Mouse (Mus musculus) embryonic fibroblast, embryonic 13.5 days (primary cell): ENCODE measurements around the gene Rrnad1. TPM values are rescaled to one million over a fixed set of nuclear protein-coding genes. Genes with fewer than 3 reads are reported as not detected.
"Not testable (repeated sequence)": the region's sequence is repeated elsewhere in the genome, so short reads cannot be mapped to it uniquely, and the experiment has no call there.

ENCODE experiments used
- H3K27ac ChIP-seq: 2 replicates; pipeline ENCODE4 v1.5.1; 2012; ENCODE audit warnings: low read length, control low read depth, inconsistent platforms; ENCODE audit not compliant: insufficient read depth
- H3K4me1 ChIP-seq: 2 replicates; pipeline ENCODE4 v1.6.1; 2011; ENCODE audit warnings: low read length; ENCODE audit not compliant: control insufficient read depth, insufficient read depth
- H3K4me3 ChIP-seq: 2 replicates; pipeline ENCODE4 v1.5.1; 2011; ENCODE audit warnings: mild to moderate bottlenecking, control low read depth, low read length; ENCODE audit not compliant: insufficient read depth
- CTCF ChIP-seq: IDR thresholded peaks from 2 replicates; pipeline ENCODE4 v1.5.1; 2011; ENCODE audit warnings: mild to moderate bottlenecking, control low read depth, low read length, moderate library complexity, borderline replicate concordance; ENCODE audit not compliant: insufficient read depth
- POLR2A ChIP-seq: IDR thresholded peaks from 2 replicates; pipeline ENCODE4 v1.6.1; 2011; ENCODE audit warnings: low read depth, mild to moderate bottlenecking, control low read depth, low read length, moderate library complexity
- polyA plus RNA-seq: library from polyadenylated mRNA; stranded (reverse); fragments of >200 nt; gene quantifications from 2 replicates; pipeline ENCODE4 v1.2.4, GENCODE M21; 2011; ENCODE audit warnings: low read depth; ENCODE audit not compliant: missing spikeins, insufficient read length

Rrnad1 gene
- polyA plus RNA-seq, 1 experiment, result 12.0 TPM

- H3K4me1 ChIP-seq, result no peaks in the 10 kb centered on the region
- H3K4me3 ChIP-seq, result no peak overlapping the region
- TF ChIP-seq CTCF, result no peak
- no peak for TF ChIP-seq POLR2A
- no peak overlapping the region for H3K27ac ChIP-seq
These were observed 37.1 kb downstream of the Rrnad1 start for GRCm38 (mm10) chr3:87893367-87893905.

- Histone ChIP-seq H3K4me3 (no peak overlapping the region), H3K27ac (no peak overlapping the region), H3K4me1 (no peaks in the 10 kb centered on the region)
- TF ChIP-seq CTCF (no peak), POLR2A (no peak)
These were observed 39.0 kb downstream of the Rrnad1 start for GRCm38 (mm10) chr3:87891481-87891880.

- H3K4me3 ChIP-seq, H3K27ac ChIP-seq, H3K4me1 ChIP-seq: not testable (repeated sequence)
These were observed 43.1 kb downstream of the Rrnad1 start for GRCm38 (mm10) chr3:87887400-87887799.

- no peak for TF ChIP-seq CTCF
- TF ChIP-seq POLR2A, result no peak
- H3K27ac ChIP-seq, result no peak overlapping the region
- no peaks in the 10 kb centered on the region for H3K4me1 ChIP-seq
- H3K4me3 ChIP-seq, result no peak overlapping the region
These were observed 44.1 kb downstream of the Rrnad1 start for GRCm38 (mm10) chr3:87886416-87886815.

- H3K4me3 ChIP-seq, result peak overlapping the region; percentile 41
- TF ChIP-seq POLR2A (no peak), CTCF (no peak)
- H3K27ac ChIP-seq, result no peak overlapping the region
- H3K4me1 ChIP-seq, result no peaks in the 10 kb centered on the region
These were observed 44.5 kb downstream of the Rrnad1 start for GRCm38 (mm10) chr3:87886004-87886365.

- TF ChIP-seq CTCF (no peak), POLR2A (peak; percentile 67)
- Histone ChIP-seq H3K4me1 (no peaks in the 10 kb centered on the region), H3K4me3 (peak within 1 kb of the TSS; percentile 84), H3K27ac (peak within 1 kb of the TSS; percentile 58)
These were observed 45.1 kb downstream of the Rrnad1 start, which contains the start of gene Prcc for GRCm38 (mm10) chr3:87885281-87886003. Prcc (minus strand) TSS chr3:87885608.

- no peaks in the 10 kb centered on the region for H3K4me1 ChIP-seq
- TF ChIP-seq CTCF (no peak), POLR2A (peak; percentile 47)
- peak overlapping the region; percentile 58; the same call in 1 of the 2 replicates for H3K27ac ChIP-seq
- peak overlapping the region; percentile 84 for H3K4me3 ChIP-seq
These were observed 45.7 kb downstream of the Rrnad1 start for GRCm38 (mm10) chr3:87884708-87885251.

GRCm38 (mm10) chr3:87884291-87884690 is 46.2 kb downstream of the Rrnad1 start:
- TF ChIP-seq POLR2A (no peak), CTCF (no peak)
- Histone ChIP-seq H3K4me3 (peak overlapping the region; percentile 84), H3K27ac (no peak overlapping the region), H3K4me1 (no peaks in the 10 kb centered on the region)

GRCm38 (mm10) chr3:87877730-87878129 is 52.8 kb downstream of the Rrnad1 start:
- Histone ChIP-seq H3K4me3 (no peak overlapping the region), H3K27ac (no peak overlapping the region), H3K4me1 (no peaks in the 10 kb centered on the region)
- TF ChIP-seq CTCF, result no peak
- TF ChIP-seq POLR2A, result no peak

Other genes with a start within 250 kb of the Rrnad1 start
- 1.1 and 1.2 TPM in 2 replicates for gene Lrrc71, start 182.1 kb downstream of the Rrnad1 start, polyA plus RNA-seq
- not detected in 2 replicates for gene Ntrk1, start 135.6 kb downstream of the Rrnad1 start, polyA plus RNA-seq
- not detected in 2 replicates for gene Insrr, start 133.8 kb downstream of the Rrnad1 start, polyA plus RNA-seq
- gene Pear1, start 106.4 kb downstream of the Rrnad1 start, polyA plus RNA-seq, result 65.8 and 74.0 TPM in 2 replicates
- gene Sh2d2a, start 84.0 kb downstream of the Rrnad1 start, polyA plus RNA-seq, result not detected in 2 replicates
- 27.5 and 34.2 TPM in 2 replicates for gene Prcc, start 45.1 kb downstream of the Rrnad1 start, polyA plus RNA-seq
- 267 and 287 TPM in 2 replicates for gene Hdgf, start 24.4 kb downstream of the Rrnad1 start, polyA plus RNA-seq
- 130 and 167 TPM in 2 replicates for gene Mrpl24, start 11.2 kb downstream of the Rrnad1 start, polyA plus RNA-seq
- 41.6 and 54.7 TPM in 2 replicates for gene Isg20l2, start 403 bp downstream of the Rrnad1 start, polyA plus RNA-seq
- 80.0 and 99.8 TPM in 2 replicates for gene Crabp2, start 17.9 kb upstream of the Rrnad1 start, polyA plus RNA-seq
- 25.7 and 71.2 TPM in 2 replicates for gene Nes, start 40.4 kb upstream of the Rrnad1 start, polyA plus RNA-seq
- gene Bcan, start 69.5 kb upstream of the Rrnad1 start, polyA plus RNA-seq, result 0.61 TPM in 1 of 2 replicates, not detected in the other
- gene Hapln2, start 96.9 kb upstream of the Rrnad1 start, polyA plus RNA-seq, result not detected in 2 replicates
- 20.1 and 23.3 TPM in 2 replicates for gene Gpatch4, start 112.4 kb upstream of the Rrnad1 start, polyA plus RNA-seq
- gene Naxe, start 127.8 kb upstream of the Rrnad1 start, polyA plus RNA-seq, result 90.8 and 97.3 TPM in 2 replicates
- gene Ttc24, start 147.6 kb upstream of the Rrnad1 start, polyA plus RNA-seq, result not detected in 2 replicates
- gene Iqgap3, start 151.3 kb upstream of the Rrnad1 start, polyA plus RNA-seq, result 14.8 and 20.1 TPM in 2 replicates
- gene Mef2d, start 211.7 kb upstream of the Rrnad1 start, polyA plus RNA-seq, result 49.1 and 57.0 TPM in 2 replicates